Mouse (Mus musculus): ENCODE data around the gene Sgip1. TPM values are rescaled to one million over a fixed set of nuclear protein-coding genes. Genes with fewer than 3 reads are reported as not detected.

The Sgip1 gene
- total and polyA plus RNA-seq, 2 experiments from 2014 or later, result 0.97 TPM; not detected in 1

DNA sequence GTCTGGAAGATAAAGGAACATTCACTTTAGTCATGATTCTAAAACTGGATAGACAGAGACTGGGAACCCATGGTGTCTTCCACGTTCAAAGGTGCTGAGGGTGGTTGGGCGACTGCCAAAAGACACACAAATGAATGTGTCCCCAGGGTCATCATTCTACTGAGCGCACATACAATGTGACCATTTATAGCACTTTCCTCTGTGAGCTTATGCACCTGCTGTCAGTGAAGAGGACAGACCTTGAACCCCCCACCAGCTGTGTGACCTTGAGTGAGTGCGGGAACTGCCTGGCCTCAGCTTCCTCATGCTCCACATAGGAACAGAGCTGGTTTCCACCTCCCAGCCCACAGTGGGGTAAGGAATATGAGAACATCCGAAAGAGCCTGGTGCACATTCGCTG, 28.8 kb downstream of the Sgip1 start:
- no peaks in the 10 kb centered on the region for H3K9me3 ChIP-seq (replicated peaks; ENCODE audit: control insufficient read depth, low read length)
- no peak overlapping the region for H3K4me2 ChIP-seq (ENCODE audit: low read depth, low read length)
- TF ChIP-seq EP300 (IDR thresholded peaks at IDR 0.05; ENCODE audit: low read depth) (no peak), CTCF (IDR thresholded peaks at IDR 0.05; ENCODE audit: low read depth) (no peak)
- WGBS, result 74% methylated on average over 6 of the region's 6 CpGs
- ATAC-seq (ENCODE audit: insufficient read depth, low read depth) (no peak), DNase-seq (ENCODE audit: low spot score) (no peak)
- H3K27me3 ChIP-seq (ENCODE audit: control insufficient read depth, insufficient read depth, low read length), result no peaks in the 10 kb centered on the region
- H3K4me3 ChIP-seq (ENCODE audit: low read depth, low read length), result no peak overlapping the region
- no peak overlapping the region for H3K27ac ChIP-seq (ENCODE audit: low read depth)
- H3K36me3 ChIP-seq (replicated peaks; ENCODE audit: control insufficient read depth, insufficient read depth, low read length), result no peaks in the 10 kb centered on the region
- no peak overlapping the region for H3K9ac ChIP-seq (replicated peaks; ENCODE audit: low read depth, low read length)
- H3K4me1 ChIP-seq (ENCODE audit: control insufficient read depth, insufficient read depth), result no peaks in the 10 kb centered on the region; the same call in 1 of the 2 replicates

DNA sequence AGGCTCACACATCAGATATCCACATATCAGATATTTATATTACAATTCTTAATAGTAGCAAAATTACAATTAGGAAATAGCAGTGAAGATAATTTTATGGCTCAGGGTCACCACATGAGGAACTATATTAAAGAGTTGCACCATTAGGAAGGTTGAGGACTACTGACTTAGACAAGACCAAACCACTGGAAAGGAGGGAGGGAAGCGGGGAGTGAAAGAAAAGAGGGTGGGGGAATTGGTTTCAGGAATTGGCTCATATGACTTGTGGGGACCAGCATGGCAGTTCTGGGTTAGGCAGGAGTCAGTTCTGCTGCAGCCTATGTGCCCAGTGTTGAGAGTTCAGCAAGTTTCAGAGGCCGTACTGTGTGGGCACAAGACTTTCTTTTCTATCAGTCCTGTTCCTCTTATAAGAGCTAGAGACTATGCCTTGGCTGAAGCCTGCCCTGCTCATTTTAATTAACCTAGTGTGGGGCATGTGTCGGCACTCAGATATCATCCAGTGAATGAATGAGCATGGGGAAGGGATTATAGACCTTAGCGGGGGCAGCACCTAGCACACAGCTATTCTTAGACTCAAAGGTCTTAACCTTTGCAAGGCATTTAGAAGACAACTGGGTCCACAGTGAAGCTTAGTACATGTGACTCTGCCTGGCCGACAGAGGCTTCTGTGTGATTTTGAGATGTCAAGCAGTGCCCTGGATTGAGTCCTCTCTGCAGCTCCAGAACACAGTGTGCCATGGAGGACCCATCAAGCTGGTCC, 30.7 kb downstream of the Sgip1 start:
- Histone ChIP-seq H3K4me3 (ENCODE audit: low read depth, low read length) (no peak overlapping the region), H3K9me3 (replicated peaks; ENCODE audit: control insufficient read depth, low read length) (no peaks in the 10 kb centered on the region), H3K27me3 (ENCODE audit: control insufficient read depth, insufficient read depth, low read length) (no peaks in the 10 kb centered on the region), H3K4me2 (ENCODE audit: low read depth, low read length) (no peak overlapping the region), H3K36me3 (replicated peaks; ENCODE audit: control insufficient read depth, insufficient read depth, low read length) (no peaks in the 10 kb centered on the region), H3K27ac (ENCODE audit: low read depth) (no peak overlapping the region), H3K4me1 (ENCODE audit: control insufficient read depth, insufficient read depth) (no peaks in the 10 kb centered on the region; the same call in 1 of the 2 replicates), H3K9ac (replicated peaks; ENCODE audit: low read depth, low read length) (no peak overlapping the region)
- 48% methylated on average over 5 of the region's 5 CpGs for WGBS
- no peak for ATAC-seq (ENCODE audit: insufficient read depth, low read depth)
- no peak for DNase-seq (ENCODE audit: low spot score)
- TF ChIP-seq EP300 (IDR thresholded peaks at IDR 0.05; ENCODE audit: low read depth) (no peak), CTCF (IDR thresholded peaks at IDR 0.05; ENCODE audit: low read depth) (no peak)

DNA sequence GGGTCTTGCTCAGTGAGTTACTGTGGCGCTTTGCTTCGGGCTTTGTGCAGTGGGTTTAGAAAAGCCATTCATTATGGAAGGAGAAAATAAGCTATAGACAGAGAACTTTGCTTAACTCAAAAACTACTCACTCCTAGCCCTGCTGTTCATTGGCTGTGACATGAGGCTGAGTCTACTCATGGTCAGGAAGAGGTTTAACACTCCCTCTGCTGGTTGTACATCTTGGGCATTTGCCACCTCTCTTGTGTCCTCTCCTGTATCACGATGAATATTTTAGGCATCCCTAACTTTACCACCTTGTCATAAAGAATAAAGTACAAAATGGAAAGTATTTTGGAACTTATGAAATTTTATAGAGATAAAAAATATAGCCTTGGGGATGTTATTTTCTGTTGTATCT, 32.1 kb downstream of the Sgip1 start:
- TF ChIP-seq EP300 (IDR thresholded peaks at IDR 0.05; ENCODE audit: low read depth) (no peak), CTCF (IDR thresholded peaks at IDR 0.05; ENCODE audit: low read depth) (no peak)
- Histone ChIP-seq H3K4me2 (ENCODE audit: low read depth, low read length) (no peak overlapping the region), H3K27me3 (ENCODE audit: control insufficient read depth, insufficient read depth, low read length) (no peaks in the 10 kb centered on the region), H3K9me3 (replicated peaks; ENCODE audit: control insufficient read depth, low read length) (no peaks in the 10 kb centered on the region), H3K4me3 (ENCODE audit: low read depth, low read length) (no peak overlapping the region), H3K4me1 (ENCODE audit: control insufficient read depth, insufficient read depth) (no peaks in the 10 kb centered on the region; the same call in 1 of the 2 replicates), H3K27ac (ENCODE audit: low read depth) (no peak overlapping the region), H3K36me3 (replicated peaks; ENCODE audit: control insufficient read depth, insufficient read depth, low read length) (no peaks in the 10 kb centered on the region), H3K9ac (replicated peaks; ENCODE audit: low read depth, low read length) (no peak overlapping the region)
- DNase-seq (ENCODE audit: low spot score), result no peak
- 92% methylated on average over 3 of the region's 3 CpGs for WGBS
- ATAC-seq (ENCODE audit: insufficient read depth, low read depth), result no peak

DNA sequence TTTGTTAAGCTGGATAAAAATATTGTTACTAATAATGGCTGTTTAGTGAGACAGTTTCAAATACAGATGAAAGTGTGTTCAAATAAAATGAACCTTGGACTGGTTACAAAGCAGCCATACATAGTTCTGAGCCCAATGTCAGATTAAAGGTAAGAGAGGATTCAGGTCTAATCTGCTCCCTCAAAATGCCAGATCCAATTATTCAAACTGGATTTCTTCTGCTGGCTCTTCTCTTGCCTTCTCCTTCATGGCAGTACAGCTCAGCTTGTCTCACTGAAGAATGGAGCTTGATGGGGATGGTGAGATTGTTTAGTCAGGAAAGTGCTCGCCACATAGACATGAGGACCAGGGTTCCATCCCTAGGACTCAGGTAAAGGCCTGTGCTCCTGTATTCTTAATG, 32.7 kb downstream of the Sgip1 start:
- Histone ChIP-seq H3K36me3 (replicated peaks; ENCODE audit: control insufficient read depth, insufficient read depth, low read length) (no peaks in the 10 kb centered on the region), H3K4me1 (ENCODE audit: control insufficient read depth, insufficient read depth) (no peaks in the 10 kb centered on the region; the same call in 1 of the 2 replicates), H3K27ac (ENCODE audit: low read depth) (no peak overlapping the region), H3K4me3 (ENCODE audit: low read depth, low read length) (no peak overlapping the region), H3K27me3 (ENCODE audit: control insufficient read depth, insufficient read depth, low read length) (no peaks in the 10 kb centered on the region), H3K9ac (replicated peaks; ENCODE audit: low read depth, low read length) (no peak overlapping the region), H3K9me3 (replicated peaks; ENCODE audit: control insufficient read depth, low read length) (no peaks in the 10 kb centered on the region), H3K4me2 (ENCODE audit: low read depth, low read length) (no peak overlapping the region)
- DNase-seq (ENCODE audit: low spot score) (no peak), ATAC-seq (ENCODE audit: insufficient read depth, low read depth) (no peak)
- TF ChIP-seq CTCF (IDR thresholded peaks at IDR 0.05; ENCODE audit: low read depth) (no peak), EP300 (IDR thresholded peaks at IDR 0.05; ENCODE audit: low read depth) (no peak)
- WGBS, result 81% methylated on average over 1 of the region's 1 CpGs

DNA sequence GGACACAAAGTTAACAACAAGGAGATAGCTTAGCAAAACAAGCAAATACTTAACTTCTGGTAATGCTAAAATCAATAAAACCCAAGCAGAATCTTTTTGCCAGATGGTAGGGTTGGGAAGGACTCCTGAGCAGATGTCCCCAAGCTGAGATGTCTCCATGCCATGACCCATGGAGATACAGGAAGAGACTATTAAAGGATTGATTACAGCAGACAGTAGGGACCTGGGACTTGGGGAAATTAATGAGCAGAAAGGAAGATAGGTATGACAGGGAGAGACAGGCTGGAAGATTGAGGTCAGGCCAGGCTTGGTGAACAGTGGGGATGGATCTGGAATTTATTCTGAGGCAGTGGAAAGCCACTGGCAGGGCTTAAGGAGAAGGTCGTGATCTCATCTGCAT, 33.5 kb downstream of the Sgip1 start:
- no peaks in the 10 kb centered on the region for H3K27me3 ChIP-seq (ENCODE audit: control insufficient read depth, insufficient read depth, low read length)
- no peak overlapping the region for H3K4me2 ChIP-seq (ENCODE audit: low read depth, low read length)
- DNase-seq (ENCODE audit: low spot score) (no peak), ATAC-seq (ENCODE audit: insufficient read depth, low read depth) (no peak)
- H3K9me3 ChIP-seq (replicated peaks; ENCODE audit: control insufficient read depth, low read length), result no peaks in the 10 kb centered on the region
- no peak overlapping the region for H3K27ac ChIP-seq (ENCODE audit: low read depth)
- H3K4me1 ChIP-seq (ENCODE audit: control insufficient read depth, insufficient read depth), result no peaks in the 10 kb centered on the region; the same call in 1 of the 2 replicates
- no peak overlapping the region for H3K9ac ChIP-seq (replicated peaks; ENCODE audit: low read depth, low read length)
- H3K4me3 ChIP-seq (ENCODE audit: low read depth, low read length), result no peak overlapping the region
- TF ChIP-seq EP300 (IDR thresholded peaks at IDR 0.05; ENCODE audit: low read depth), result no peak
- TF ChIP-seq CTCF (IDR thresholded peaks at IDR 0.05; ENCODE audit: low read depth), result no peak
- 65% methylated on average over 1 of the region's 1 CpGs for WGBS
- H3K36me3 ChIP-seq (replicated peaks; ENCODE audit: control insufficient read depth, insufficient read depth, low read length), result no peaks in the 10 kb centered on the region

Data from heart, postnatal 0 days (tissue).